Mouse (Mus musculus): Measurements from ENCODE around the gene Nav3. TPM values are rescaled to one million over a fixed set of nuclear protein-coding genes. Genes with fewer than 3 reads are reported as not detected.

Gene Nav3
- total and polyA plus RNA-seq, 3 experiments: not detected

DNA sequence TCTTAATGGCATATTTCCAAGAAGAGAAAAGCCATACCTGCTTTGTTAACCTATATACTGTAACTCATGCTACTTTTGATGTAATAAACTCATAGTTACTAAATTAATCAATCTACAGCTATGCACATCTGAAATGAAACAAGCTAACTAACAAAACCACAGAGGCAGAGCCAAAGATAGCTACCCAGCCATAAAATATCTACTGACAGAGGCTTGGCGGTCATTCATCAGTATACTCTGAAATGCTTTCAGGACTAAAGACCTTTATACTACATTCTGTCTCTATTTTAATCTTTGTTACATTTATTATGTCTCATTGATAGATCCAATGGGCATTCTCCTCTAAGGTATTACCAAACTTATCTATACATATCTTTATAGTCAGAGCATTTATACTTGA is 185.4 kb downstream of the Nav3 start:
- H3K79me2 ChIP-seq (ENCODE audit: control insufficient read depth, insufficient read depth, low read length, poor library complexity): no peaks in the 10 kb centered on the region
- TF ChIP-seq TCF12 (IDR thresholded peaks at IDR 0.05; ENCODE audit: low read depth, low read length) (no peak), MYC (IDR thresholded peaks at IDR 0.05; ENCODE audit: low read depth, low read length) (no peak), SMC3 (IDR thresholded peaks at IDR 0.05; ENCODE audit: low read depth, low read length) (no peak)
- no peaks in the 10 kb centered on the region for H3K36me3 ChIP-seq (ENCODE audit: control insufficient read depth in 1 of 2, insufficient read depth in 2 of 2, low read length in 2 of 2)
- H3K4me1 ChIP-seq (ENCODE audit: control insufficient read depth in 1 of 2, insufficient read depth in 2 of 2, low read length in 2 of 2): no peaks in the 10 kb centered on the region
- H3K9me3 ChIP-seq (replicated peaks; ENCODE audit: insufficient read depth, low read length): no peaks in the 10 kb centered on the region
- H3K9ac ChIP-seq (ENCODE audit: control insufficient read depth, low read depth, low read length, poor library complexity, severe bottlenecking): no peak overlapping the region
- no peak for DNase-seq (ENCODE audit: low read depth, low spot score)
- no peaks in the 10 kb centered on the region for H3K27me3 ChIP-seq (ENCODE audit: control insufficient read depth in 1 of 2, insufficient read depth in 2 of 2, low read length in 2 of 2)
- no peak overlapping the region for H3K4me3 ChIP-seq (ENCODE audit: control insufficient read depth in 1 of 2, insufficient read depth in 1 of 2, low read depth in 2 of 2, low read length in 2 of 2)
- H3K27ac ChIP-seq (ENCODE audit: control insufficient read depth, low read depth, low read length): no peak overlapping the region

DNA sequence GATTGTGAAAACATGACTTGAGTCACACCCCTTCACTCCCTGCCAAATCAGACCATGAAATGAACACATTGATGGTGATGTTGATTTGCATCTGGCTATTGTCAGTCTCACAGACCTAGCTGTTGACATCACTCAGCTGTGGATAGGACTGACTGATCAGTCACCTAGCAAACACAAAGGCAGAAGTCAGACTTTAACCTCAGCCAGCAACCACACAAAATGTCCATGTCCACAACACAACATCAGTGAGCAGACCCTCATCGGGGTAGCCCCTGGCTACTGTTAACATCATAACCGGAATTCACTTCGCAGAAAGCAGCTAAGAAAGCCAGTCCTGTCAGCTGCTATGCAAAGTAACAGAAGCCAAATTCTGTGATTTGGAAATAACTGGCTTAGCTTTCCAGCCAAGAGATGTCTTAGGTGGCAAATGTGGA is 213.9 kb downstream of the Nav3 start:
- H3K27me3 ChIP-seq (ENCODE audit: control insufficient read depth in 1 of 2, insufficient read depth in 2 of 2, low read length in 2 of 2): no peaks in the 10 kb centered on the region
- H3K4me3 ChIP-seq (ENCODE audit: control insufficient read depth in 1 of 2, insufficient read depth in 1 of 2, low read depth in 2 of 2, low read length in 2 of 2): no peak overlapping the region
- no peak for DNase-seq (ENCODE audit: low read depth, low spot score)
- no peak overlapping the region for H3K9ac ChIP-seq (ENCODE audit: control insufficient read depth, low read depth, low read length, poor library complexity, severe bottlenecking)
- no peak overlapping the region for H3K27ac ChIP-seq (ENCODE audit: control insufficient read depth, low read depth, low read length)
- no peaks in the 10 kb centered on the region for H3K79me2 ChIP-seq (ENCODE audit: control insufficient read depth, insufficient read depth, low read length, poor library complexity)
- no peaks in the 10 kb centered on the region for H3K4me1 ChIP-seq (ENCODE audit: control insufficient read depth in 1 of 2, insufficient read depth in 2 of 2, low read length in 2 of 2)
- TF ChIP-seq JUND (IDR thresholded peaks at IDR 0.05; ENCODE audit: low read depth, low read length): no peak
- TF ChIP-seq ETS1 (IDR thresholded peaks at IDR 0.05; ENCODE audit: low read depth, low read length): no peak
- TF ChIP-seq ELF1 (IDR thresholded peaks at IDR 0.05; ENCODE audit: low read depth, low read length): no peak
- no peaks in the 10 kb centered on the region for H3K36me3 ChIP-seq (ENCODE audit: control insufficient read depth in 1 of 2, insufficient read depth in 2 of 2, low read length in 2 of 2)
- no peaks in the 10 kb centered on the region for H3K9me3 ChIP-seq (replicated peaks; ENCODE audit: insufficient read depth, low read length)

DNA sequence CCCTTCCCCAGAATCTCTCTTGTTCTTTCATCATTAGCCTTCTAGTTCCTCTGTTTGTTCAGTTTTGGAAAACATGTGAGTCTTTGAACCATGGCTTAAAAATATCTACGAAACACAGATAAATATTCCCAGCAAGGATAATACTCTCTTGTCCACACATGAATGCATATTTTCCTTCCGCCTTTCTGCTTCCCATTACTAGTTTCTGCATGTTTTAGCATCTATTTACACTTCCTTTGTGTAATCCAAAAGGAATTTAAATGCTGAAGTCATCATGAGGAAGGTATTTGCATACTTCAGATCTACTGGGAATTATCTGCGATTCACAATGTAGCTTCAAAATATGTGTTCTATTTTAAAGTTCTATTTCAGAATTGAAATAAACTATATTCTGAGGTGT is 215.3 kb downstream of the Nav3 start:
- DNase-seq (ENCODE audit: low read depth, low spot score): no peak
- H3K4me3 ChIP-seq (ENCODE audit: control insufficient read depth in 1 of 2, insufficient read depth in 1 of 2, low read depth in 2 of 2, low read length in 2 of 2): no peak overlapping the region
- H3K27me3 ChIP-seq (ENCODE audit: control insufficient read depth in 1 of 2, insufficient read depth in 2 of 2, low read length in 2 of 2): no peaks in the 10 kb centered on the region
- no peaks in the 10 kb centered on the region for H3K79me2 ChIP-seq (ENCODE audit: control insufficient read depth, insufficient read depth, low read length, poor library complexity)
- H3K4me1 ChIP-seq (ENCODE audit: control insufficient read depth in 1 of 2, insufficient read depth in 2 of 2, low read length in 2 of 2): no peaks in the 10 kb centered on the region
- TF ChIP-seq TCF12 (IDR thresholded peaks at IDR 0.05; ENCODE audit: low read depth, low read length) (no peak), KAT2A (conservative IDR thresholded peaks at IDR 0.05; ENCODE audit: low read depth, low read length) (no peak), ZC3H11A (IDR thresholded peaks at IDR 0.05; ENCODE audit: low read depth, low read length) (no peak), MYB (IDR thresholded peaks at IDR 0.05; ENCODE audit: low read depth, low read length) (no peak), MYC (IDR thresholded peaks at IDR 0.05; ENCODE audit: low read depth, low read length) (no peak), USF2 (IDR thresholded peaks at IDR 0.05; ENCODE audit: borderline replicate concordance in 1 of 2, insufficient read depth in 1 of 2, low read depth in 1 of 2, low read length in 2 of 2) (no peak), ZNF384 (IDR thresholded peaks at IDR 0.05; ENCODE audit: low read depth, low read length) (no peak), USF1 (IDR thresholded peaks at IDR 0.05; ENCODE audit: low read depth, low read length) (no peak), MAX (IDR thresholded peaks at IDR 0.05; ENCODE audit: low read length) (no peak), HCFC1 (IDR thresholded peaks at IDR 0.05; ENCODE audit: low read depth, low read length) (no peak), JUND (IDR thresholded peaks at IDR 0.05; ENCODE audit: low read depth, low read length) (no peak)
- H3K9ac ChIP-seq (ENCODE audit: control insufficient read depth, low read depth, low read length, poor library complexity, severe bottlenecking): no peak overlapping the region
- H3K27ac ChIP-seq (ENCODE audit: control insufficient read depth, low read depth, low read length): no peak overlapping the region
- H3K9me3 ChIP-seq (replicated peaks; ENCODE audit: insufficient read depth, low read length): no peaks in the 10 kb centered on the region
- H3K36me3 ChIP-seq (ENCODE audit: control insufficient read depth in 1 of 2, insufficient read depth in 2 of 2, low read length in 2 of 2): no peaks in the 10 kb centered on the region

Measured in MEL (cell line).